Mouse (Mus musculus): ENCODE results near the gene Calhm2.
A peak's percentile ranks its signal among the peaks of the same experiment; 100 is the strongest.

Gene Calhm2

DNA sequence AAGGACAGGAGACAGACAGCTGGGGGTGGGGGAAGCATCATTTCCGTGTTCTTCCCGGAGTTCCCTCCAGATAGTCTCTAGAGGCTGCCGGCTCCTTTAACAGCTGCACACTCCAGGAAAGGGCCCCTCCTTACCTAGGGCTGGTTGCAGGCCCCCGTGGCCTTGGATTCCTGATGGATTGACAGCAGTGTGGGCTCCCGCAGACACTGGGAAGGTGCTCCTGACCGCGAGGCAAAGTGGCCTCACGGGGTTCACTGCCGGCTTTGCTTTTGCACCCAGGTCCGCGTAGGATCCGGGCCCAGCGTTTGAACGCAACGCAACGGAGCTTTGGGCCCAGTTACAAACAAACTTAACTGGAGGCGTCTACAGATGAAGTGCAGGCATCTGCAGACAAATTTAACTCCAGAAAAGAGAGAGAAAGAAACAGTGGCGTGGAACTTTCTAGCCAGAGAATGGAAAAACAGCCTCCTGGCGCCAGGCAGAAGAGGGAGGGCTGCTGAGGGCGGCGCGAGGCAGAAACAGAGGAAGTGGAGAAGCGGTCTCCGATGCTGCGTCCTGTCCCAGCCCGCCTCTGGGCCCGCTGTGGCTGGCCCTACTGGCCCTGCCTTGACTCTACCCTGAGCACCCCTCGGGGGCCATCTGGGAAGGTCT lies at the start of gene Calhm2:
Gene Calhm2, minus strand, starts transcription at position 524 of the 651 bp plus-strand sequence.
- DNase-seq (ENCODE audit: low spot score in 2 of 2): peak; percentile 22 to 49

- DNase-seq (ENCODE audit: low spot score in 2 of 2): no peak
Measured at GRCm38 (mm10) chr19:47186514-47187275, 48.6 kb upstream of the Calhm2 start.

GRCm38 (mm10) chr19:47184736-47185135 lies 46.6 kb upstream of the Calhm2 start:
- no peak for DNase-seq (ENCODE audit: low spot score in 2 of 2)

DNA sequence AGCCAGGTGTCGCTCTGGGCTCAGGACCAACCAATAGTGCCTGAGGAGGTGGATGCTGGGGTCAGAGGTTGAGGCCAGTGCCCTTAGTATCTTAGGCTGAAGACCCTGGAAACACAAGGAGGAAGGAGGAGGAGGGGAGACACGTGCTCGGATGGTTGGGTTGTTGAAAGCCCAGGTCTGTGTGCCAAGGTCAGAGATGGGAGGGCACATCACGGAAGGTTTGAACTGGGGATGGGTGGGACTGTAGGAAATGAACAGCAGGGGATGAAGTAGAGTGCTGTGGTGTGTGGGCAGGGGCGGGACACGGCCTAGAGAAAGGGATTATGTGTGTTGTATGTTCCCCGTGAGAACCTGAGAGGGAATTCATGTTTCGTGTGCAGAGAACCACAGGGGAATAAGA lies 46.1 kb upstream of the Calhm2 start:
- DNase-seq (ENCODE audit: low spot score in 2 of 2): no peak

- no peak for DNase-seq (ENCODE audit: low spot score in 2 of 2)
Measured at GRCm38 (mm10) chr19:47180011-47180410, 41.9 kb upstream of the Calhm2 start.

DNA sequence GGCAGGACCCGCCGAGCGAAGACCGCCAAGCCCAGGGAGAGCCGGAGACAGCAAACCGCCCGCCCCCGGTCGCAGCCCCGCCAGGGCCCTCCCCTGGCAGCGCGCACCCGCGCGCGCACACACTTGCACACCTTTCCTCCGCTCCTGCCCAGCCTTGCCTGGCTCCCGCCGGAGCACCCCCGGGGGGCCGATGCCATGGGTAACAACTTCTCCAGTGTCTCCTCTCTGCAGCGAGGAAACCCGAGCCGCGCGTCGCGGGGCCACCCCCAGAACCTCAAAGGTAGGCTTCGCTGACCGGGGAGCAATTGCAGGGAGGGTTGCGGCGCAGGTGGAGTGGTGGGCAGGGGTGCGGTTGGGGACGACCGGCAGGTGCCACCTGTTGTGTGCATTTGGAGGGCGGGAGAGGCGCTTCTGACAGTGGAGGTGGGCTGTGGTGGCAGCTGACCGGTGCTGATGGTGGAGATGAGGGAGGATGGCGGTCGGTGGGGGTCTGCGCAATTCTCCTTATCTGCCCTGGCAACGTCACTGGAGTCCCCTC lies 41.2 kb upstream of the Calhm2 start:
- DNase-seq (ENCODE audit: low spot score in 2 of 2): no peak

DNA sequence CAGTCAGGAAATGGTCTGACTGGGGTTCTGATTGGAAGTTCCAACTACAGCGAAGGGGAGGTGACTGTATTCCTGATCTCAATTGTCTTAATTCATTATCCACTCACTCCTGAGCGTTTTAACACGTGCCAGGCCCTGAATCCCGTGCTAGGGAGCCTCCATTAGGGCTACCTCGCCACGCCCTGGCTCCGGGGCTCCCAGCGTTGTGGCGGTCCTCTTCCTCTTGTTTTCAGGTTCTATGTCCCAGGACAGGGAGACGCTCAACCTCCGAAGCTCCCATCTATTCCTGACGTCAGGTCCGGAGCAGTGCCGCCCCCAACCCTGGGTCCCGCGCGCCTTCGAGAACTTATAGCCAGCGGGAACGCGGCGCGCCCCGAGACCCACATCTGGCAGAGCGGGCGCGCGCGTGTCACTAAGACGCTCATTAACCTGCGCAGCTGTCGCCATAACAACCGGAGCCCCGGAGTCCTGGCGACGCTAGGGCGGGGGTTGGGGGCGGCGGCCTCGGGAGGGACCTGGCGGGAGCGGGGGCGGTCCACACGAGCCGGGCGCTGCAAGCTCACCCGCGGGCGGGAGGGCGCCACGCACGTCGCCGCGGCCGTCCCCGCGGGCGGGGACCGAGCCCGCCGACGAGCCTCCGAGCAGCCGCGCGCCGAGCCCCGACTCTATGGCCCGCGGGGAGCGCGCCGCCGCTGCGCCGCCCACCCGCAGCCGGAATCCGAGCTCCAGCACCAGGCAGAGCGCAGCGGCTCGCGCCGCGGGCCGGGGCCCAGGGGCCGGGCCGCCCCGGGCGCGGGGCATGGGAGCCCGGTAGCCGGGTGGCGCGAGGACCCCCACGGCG lies 40.6 kb upstream of the Calhm2 start, which contains the start of gene Neurl1a:
Gene Neurl1a, plus strand, starts transcription at position 390 of the 841 bp plus-strand sequence.
- peak in 1 of 2 experiments; percentile 15 for DNase-seq (ENCODE audit: low spot score in 2 of 2)

GRCm38 (mm10) chr19:47178001-47178400 lies 39.9 kb upstream of the Calhm2 start:
- no peak for DNase-seq (ENCODE audit: low spot score in 2 of 2)

DNA sequence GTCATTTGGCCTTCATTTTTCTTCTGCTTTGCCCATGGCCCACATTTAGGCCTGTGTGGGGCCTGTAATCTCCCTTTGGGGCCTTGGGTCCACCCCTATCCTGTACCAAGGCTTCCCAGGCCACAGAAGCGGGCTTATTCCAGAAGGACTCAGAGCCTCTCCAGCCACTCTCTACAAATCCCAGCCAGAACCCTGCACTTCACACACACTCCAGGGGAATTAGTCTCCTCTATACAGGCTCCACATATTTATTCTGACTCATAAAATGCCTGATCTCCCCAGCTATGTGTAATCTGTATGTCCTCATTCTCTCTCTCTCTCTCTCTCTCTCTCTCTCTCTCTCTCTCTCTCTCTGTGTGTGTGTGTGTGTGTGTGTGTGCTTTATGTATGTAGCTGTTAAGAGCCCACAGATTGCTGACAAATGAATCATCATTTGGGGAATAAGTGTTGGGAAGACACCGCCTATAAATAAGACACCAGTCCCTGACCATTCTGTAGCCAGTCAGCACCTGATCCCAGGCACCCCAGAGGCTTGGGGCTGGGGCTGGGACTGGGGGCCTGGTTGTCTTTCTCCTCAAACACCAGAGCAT lies 38.9 kb upstream of the Calhm2 start:
- no peak for DNase-seq (ENCODE audit: low spot score in 2 of 2)

GRCm38 (mm10) chr19:47175472-47175871 lies 37.4 kb upstream of the Calhm2 start:
- DNase-seq (ENCODE audit: low spot score in 2 of 2): no peak

DNA sequence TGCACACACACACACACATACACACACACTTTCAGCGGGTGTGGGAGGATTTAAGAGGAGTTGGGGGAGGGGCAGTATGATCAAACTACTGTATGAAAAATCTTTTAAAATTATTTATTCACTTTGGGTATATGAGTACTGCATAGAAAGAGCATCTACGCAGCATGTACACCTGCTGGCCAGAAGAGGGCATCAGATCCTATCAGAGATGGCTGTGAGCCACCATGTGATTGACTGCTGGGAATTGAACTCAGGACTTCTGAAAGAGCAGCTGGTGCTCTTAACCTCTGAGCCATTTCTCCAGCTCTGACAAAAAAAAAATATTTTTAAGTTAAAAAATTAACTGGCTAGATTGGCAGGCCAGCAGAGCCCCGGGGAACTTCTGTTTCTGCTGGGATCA lies 36.4 kb upstream of the Calhm2 start:
- DNase-seq (ENCODE audit: low spot score in 2 of 2): no peak

DNA sequence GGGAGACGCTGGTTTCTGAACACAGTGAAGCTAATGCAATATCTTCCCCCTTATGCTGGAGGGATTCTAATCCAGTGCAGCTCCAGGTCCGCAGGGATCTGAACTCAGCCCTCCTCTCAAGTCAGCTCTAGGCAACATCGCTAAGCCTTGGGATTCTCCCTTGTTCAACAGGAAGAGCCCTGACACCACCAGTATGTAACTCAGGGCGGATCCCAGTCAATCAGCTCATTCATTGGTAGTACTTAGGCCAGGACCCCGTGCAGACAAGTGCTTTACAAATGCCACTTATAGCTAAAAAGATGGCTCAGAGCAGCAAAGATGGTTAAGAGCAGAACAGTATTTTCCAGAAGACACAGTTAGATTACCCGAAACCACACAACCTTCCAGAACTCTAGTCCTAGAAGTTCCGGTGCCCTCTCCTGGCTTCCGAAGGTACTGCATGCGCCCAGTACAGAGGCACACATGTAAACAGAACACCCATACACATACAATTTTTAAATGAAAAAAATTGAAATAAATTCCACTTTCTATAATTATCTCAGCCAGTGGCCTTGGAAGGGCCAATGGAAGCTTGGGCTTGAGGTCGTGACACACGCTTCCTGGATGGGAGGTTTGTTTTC lies 30.8 kb upstream of the Calhm2 start:
- peak; percentile 55 to 80 for DNase-seq (ENCODE audit: low spot score in 2 of 2)

DNA sequence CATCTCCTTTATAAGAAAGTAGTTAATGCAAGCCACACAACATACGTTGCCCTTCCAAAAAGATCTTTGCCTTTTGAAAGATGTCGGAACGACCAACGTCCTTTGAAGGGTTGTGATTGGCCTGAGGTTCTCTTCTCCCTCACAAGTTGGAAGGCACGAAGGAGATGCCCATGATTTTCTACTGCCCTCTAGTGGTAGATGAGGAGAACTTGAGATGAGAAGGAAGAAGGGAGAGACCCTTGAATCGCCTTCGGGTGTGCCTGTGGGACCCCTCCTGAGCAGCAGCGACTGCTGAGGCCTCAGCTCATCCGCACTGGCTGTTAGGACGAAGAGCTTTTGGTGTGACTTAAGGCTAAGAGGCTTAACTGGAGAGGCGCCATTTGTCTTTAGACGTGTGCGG lies 30.1 kb upstream of the Calhm2 start:
- DNase-seq (ENCODE audit: low spot score in 2 of 2): peak in 1 of 2 experiments; percentile 40

GRCm38 (mm10) chr19:47167617-47168214 lies 29.6 kb upstream of the Calhm2 start:
- no peak for DNase-seq (ENCODE audit: low spot score in 2 of 2)

- no peak for DNase-seq (ENCODE audit: low spot score in 2 of 2)
Measured at GRCm38 (mm10) chr19:47166758-47167157, 28.7 kb upstream of the Calhm2 start.

DNA sequence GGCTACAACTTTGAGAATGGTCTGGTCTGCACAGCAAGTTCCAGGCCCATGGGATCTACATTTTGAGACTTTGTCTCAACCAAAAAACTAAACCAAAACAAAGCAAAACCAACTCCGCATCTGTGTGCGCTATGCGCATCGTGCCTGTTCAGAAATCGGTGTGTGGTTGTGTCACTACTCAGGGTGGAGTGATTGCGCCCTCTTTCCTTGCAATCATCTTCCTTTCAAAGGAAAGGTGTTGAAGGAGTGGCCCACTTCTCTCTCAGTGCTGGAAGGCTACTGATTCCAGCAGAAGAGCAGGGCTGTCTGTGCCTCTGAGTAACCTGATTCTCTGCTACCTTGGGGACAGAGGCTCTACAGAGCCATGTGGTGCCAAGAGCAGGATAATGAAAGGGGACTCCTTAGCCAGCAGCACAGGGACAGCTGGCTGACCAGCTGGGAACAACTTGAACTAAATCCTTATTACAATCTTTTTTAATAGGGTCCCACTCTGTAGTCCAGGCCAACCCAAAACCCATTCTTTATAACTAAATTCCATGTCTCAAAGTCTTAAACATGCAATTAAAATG lies 25.2 kb upstream of the Calhm2 start:
- no peak for DNase-seq (ENCODE audit: low spot score in 2 of 2)

DNA sequence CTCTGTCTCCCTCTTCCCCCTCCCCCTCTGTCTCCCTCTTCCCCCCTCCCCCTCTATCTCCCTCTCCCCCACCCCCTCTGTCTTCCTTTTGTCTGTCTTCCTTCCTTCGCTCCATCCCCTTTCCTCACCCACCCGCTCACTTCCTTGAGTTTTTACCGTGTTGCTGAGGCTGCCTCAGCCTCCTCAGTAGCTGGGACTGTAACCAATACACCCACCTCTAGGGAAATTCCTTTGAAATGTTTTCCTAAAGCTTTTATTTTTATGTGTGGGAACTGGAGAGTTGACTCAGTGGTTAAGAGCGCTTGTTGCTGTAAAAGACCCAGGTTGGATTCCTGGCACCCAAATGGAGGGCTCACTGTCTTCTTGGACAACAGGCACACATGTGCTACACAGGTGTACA lies 23.6 kb upstream of the Calhm2 start:
- DNase-seq (ENCODE audit: low spot score in 2 of 2): no peak

GRCm38 (mm10) chr19:47157664-47158063 lies 19.6 kb upstream of the Calhm2 start, which contains the start of gene Calhm3:
Gene Calhm3 (minus strand): TSS chr19:47157764.
- DNase-seq (ENCODE audit: low spot score in 2 of 2): no peak

DNA sequence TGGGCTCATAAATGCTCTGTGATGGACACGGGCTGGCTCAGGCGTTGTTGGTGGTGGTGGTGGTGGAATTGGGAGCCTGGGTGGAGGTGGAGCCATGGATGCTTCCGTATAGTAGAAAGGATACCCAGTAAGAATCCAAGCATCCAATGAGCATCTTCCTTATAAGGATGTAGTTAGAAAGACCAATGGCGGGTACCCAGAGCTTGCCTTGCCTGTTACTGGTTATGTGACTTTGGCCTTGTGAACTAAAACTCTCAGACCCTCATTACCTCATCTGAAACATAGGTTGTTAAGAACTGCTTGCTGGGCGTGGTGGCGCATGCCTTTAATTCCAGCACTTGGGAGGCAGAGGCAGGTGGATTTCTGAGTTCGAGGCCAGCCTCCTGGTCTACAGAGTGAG lies 15.7 kb upstream of the Calhm2 start:
- no peak for DNase-seq (ENCODE audit: low spot score in 2 of 2)

GRCm38 (mm10) chr19:47152062-47152369 lies 13.9 kb upstream of the Calhm2 start:
- DNase-seq (ENCODE audit: low spot score in 2 of 2): no peak
